Mouse (Mus musculus) lung, embryonic 16.5 days (tissue): Measurements from ENCODE around the gene Dpp6. TPM values are rescaled to one million over a fixed set of nuclear protein-coding genes. Genes with fewer than 3 reads are reported as not detected.

Experiments used
- ATAC-seq: fragments of 200-750 bp; cut with Nextera tagmentation; 2 replicates; pipeline ENCODE4 v1.8.0; 2017; ENCODE audit warnings: low read depth, mild to moderate bottlenecking, moderate library complexity
- H3K27ac ChIP-seq: fragments of 300-500 bp; sonication (generic); 2 replicates; pipeline ENCODE4 v1.5.1; 2014; ENCODE audit warnings: mild to moderate bottlenecking, control low read depth, low read length
- H3K27me3 ChIP-seq: fragments of 300-500 bp; sonication (generic); 2 replicates; pipeline ENCODE4 v1.6.1; 2014; ENCODE audit warnings: low read depth, low read length, mixed read lengths; ENCODE audit not compliant: control insufficient read depth, insufficient read depth
- H3K36me3 ChIP-seq: fragments of 300-500 bp; sonication (generic); 2 replicates; pipeline ENCODE4 v1.6.1; 2014; ENCODE audit warnings: low read length; ENCODE audit not compliant: control insufficient read depth, insufficient read depth
- H3K4me1 ChIP-seq: fragments of 300-500 bp; sonication (generic); replicated peaks from 2 replicates; pipeline ENCODE4 v1.6.1; 2014; ENCODE audit warnings: low read length, mixed read lengths; ENCODE audit not compliant: control insufficient read depth, insufficient read depth
- H3K4me2 ChIP-seq: fragments of 300-500 bp; sonication (generic); 2 replicates; pipeline ENCODE4 v1.6.1; 2014; ENCODE audit warnings: low read depth, low read length, control low read depth
- H3K4me3 ChIP-seq: fragments of 300-500 bp; sonication (generic); 2 replicates; pipeline ENCODE4 v1.5.1; 2014; ENCODE audit warnings: mild to moderate bottlenecking, low read length, control low read depth
- H3K9ac ChIP-seq: fragments of 300-500 bp; sonication (generic); 2 replicates; pipeline ENCODE4 v1.6.1; 2014; ENCODE audit warnings: low read length, control low read depth
- H3K9me3 ChIP-seq: fragments of 300-500 bp; sonication (generic); 2 replicates; pipeline ENCODE4 v1.6.1; 2016; ENCODE audit warnings: low read length; ENCODE audit not compliant: control insufficient read depth
- WGBS: fragments of 180-500 bp; shearing (Covaris S2); extraction: QIAGEN DNeasy Blood & Tissue Kit; methylation state at CpG from one replicate; pipeline ENCODE4 v1.1.7; 2014; 5-methylcytosine and 5-hydroxymethylcytosine counted together
- polyA plus RNA-seq: library from polyadenylated mRNA; unstranded; fragments of >200 nt; fragmentation: Nextera tagmentation; extraction: Ambion mirVana; gene quantifications from 2 replicates; pipeline ENCODE4 v1.2.1, GENCODE M21; 2015

Dpp6 gene
- polyA plus RNA-seq, 1 experiment from 2014 or later, result 0.26 TPM

DNA sequence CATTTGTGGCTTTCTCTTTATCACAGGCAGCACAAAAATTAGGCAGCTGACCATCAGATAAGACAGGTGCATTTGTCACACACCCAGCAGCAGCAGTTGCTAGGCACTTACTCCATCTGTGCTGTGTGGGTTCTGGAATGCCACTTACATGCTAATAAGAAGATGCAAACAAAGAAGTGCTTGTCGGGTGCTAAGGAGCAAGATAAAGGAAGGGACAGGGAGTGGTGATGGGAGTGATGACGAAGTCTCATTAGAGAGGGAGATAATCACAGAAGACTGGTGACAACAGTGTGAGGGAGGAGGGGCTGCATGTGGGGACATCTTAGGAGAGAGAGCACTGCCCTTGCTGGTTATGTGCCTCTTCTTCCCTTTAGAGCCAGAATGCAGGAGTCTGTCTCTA is 174.6 kb downstream of the Dpp6 start:
- Histone ChIP-seq H3K36me3 (no peaks in the 10 kb centered on the region), H3K9me3 (no peaks in the 10 kb centered on the region), H3K4me2 (no peak overlapping the region), H3K27ac (no peak overlapping the region), H3K4me1 (no peaks in the 10 kb centered on the region), H3K27me3 (no peaks in the 10 kb centered on the region), H3K9ac (no peak overlapping the region), H3K4me3 (no peak overlapping the region)
- ATAC-seq, result no peak
- 8% methylated on average over 2 of the region's 2 CpGs for WGBS

DNA sequence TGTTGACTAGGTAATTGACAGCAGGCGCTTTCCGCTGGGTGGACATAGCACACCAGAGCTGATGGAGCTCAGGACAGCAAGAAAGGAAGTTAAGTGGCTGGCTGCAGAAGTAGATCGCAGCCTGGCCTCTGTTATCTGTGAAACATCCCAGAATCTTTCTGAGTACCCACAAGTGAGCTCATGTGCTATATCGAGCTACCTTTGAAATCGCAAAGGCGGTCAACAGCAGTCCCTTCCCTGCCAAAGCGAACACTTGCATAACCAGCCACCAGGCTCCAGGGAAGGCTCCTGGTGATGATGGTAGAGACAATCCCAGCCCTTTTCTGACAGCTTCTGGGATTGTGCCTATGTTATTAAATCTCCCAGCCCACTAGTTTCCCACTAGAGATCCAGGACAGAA is 186.5 kb downstream of the Dpp6 start:
- WGBS, result 89% methylated on average over 7 of the region's 7 CpGs
- no peaks in the 10 kb centered on the region for H3K36me3 ChIP-seq
- no peak overlapping the region for H3K4me2 ChIP-seq
- no peak overlapping the region for H3K4me3 ChIP-seq
- H3K4me1 ChIP-seq, result no peaks in the 10 kb centered on the region
- no peaks in the 10 kb centered on the region for H3K27me3 ChIP-seq
- H3K27ac ChIP-seq, result no peak overlapping the region
- H3K9ac ChIP-seq, result no peak overlapping the region
- ATAC-seq, result no peak
- no peaks in the 10 kb centered on the region for H3K9me3 ChIP-seq

DNA sequence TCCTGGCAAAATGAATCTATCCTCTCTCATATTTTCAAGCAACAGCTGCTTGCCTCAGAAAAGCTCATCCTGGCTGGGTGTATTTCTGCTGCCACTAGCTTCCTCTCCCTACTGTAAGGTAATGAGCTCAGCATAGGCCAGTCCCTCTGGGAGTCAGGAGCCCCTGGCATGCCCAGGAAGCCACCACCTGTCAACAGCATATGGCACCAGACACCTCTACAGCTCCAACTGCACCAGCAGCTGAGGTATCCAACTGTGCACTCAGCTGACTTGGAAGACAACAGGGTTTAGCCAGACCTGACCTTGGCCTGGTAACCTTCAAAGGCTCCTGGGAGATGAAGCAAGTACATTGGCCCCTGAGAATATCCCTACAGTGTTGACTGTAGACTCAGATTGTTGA is 192.2 kb downstream of the Dpp6 start:
- H3K36me3 ChIP-seq, result no peaks in the 10 kb centered on the region
- no peak overlapping the region for H3K9ac ChIP-seq
- H3K27ac ChIP-seq, result no peak overlapping the region
- no peaks in the 10 kb centered on the region for H3K27me3 ChIP-seq
- no peak overlapping the region for H3K4me2 ChIP-seq
- no peaks in the 10 kb centered on the region for H3K4me1 ChIP-seq
- H3K4me3 ChIP-seq, result no peak overlapping the region
- H3K9me3 ChIP-seq, result no peaks in the 10 kb centered on the region
- no peak for ATAC-seq

DNA sequence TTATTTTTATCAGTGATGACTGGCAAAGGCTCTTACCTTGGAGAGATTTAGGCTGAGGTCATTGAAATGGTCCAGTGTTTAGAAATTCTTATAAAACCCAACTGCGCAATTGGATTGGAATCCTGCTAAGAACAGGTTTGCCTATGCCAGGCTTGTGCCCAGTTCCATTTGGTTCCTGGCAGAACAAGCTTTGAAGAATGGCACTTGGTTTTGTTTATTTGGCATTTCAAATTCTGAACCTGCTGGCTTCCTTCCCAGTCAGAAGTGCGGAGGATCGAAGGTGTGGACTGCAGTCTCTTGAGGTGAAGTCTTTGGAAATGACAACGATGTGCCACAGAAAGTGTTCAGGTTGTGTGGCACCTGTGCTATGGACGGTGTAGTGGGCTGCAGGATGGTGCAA is 193.6 kb downstream of the Dpp6 start:
- 68% methylated on average over 5 of the region's 5 CpGs for WGBS
- H3K4me3 ChIP-seq, result no peak overlapping the region
- H3K4me1 ChIP-seq, result no peaks in the 10 kb centered on the region
- no peaks in the 10 kb centered on the region for H3K9me3 ChIP-seq
- H3K27ac ChIP-seq, result no peak overlapping the region
- H3K36me3 ChIP-seq, result no peaks in the 10 kb centered on the region
- ATAC-seq, result no peak
- no peak overlapping the region for H3K9ac ChIP-seq
- no peaks in the 10 kb centered on the region for H3K27me3 ChIP-seq
- H3K4me2 ChIP-seq, result no peak overlapping the region

DNA sequence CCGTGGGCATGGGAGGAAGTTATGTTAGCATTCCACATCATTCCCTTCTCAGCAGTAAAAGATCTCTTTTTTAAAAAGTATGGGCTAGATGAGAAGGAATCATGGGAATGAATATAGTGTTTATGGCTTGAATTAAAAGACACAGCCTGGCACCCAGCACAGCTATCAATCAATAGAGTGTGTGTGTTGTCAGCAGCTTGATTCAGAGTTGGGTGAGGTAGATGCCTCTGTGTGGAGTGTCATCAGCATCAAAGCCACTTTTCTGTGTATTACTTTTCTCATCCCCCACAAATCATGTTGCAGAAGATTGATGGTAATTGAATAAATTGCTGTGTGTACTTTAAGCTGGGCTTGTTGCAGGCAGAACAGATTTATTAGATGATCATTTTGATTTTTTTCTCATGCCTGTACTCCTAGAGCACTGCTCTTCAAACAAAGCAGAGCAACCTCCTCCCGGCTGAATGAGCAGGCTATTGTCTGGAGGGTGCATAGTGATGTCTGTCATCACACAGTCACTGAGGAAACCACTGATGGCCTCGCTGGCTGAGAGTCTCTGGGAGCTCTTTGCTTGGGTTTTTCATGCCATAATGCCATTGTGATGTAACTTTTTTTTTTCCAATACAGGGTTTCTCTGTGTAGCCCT is 201.4 kb downstream of the Dpp6 start:
- H3K9me3 ChIP-seq, result no peaks in the 10 kb centered on the region
- no peak overlapping the region for H3K9ac ChIP-seq
- H3K4me3 ChIP-seq, result no peak overlapping the region
- no peaks in the 10 kb centered on the region for H3K4me1 ChIP-seq
- 42% methylated on average over 3 of the region's 3 CpGs for WGBS
- H3K4me2 ChIP-seq, result no peak overlapping the region
- H3K27ac ChIP-seq, result no peak overlapping the region
- no peak for ATAC-seq
- no peaks in the 10 kb centered on the region for H3K27me3 ChIP-seq
- H3K36me3 ChIP-seq, result no peaks in the 10 kb centered on the region

DNA sequence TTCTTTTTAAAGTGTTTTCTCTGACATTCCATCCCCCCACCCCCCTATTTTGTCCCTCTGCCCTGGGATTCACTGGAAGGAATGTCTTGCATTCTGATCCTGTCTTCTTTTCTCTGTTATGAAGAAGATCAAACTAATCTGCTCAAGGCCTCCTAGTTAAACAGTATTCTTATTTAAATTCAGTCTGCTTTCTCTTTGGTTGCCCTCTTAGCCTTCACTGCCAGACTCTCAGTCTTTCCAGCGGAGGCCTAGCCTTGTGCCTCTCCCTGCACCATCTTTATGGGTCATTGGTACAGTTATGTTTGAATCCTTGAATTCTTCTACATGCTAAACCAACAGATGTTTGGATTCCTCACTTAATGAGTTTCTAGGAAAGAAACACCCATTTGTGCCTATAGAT is 211.6 kb downstream of the Dpp6 start:
- H3K27ac ChIP-seq, result no peak overlapping the region
- no peak for ATAC-seq
- no peaks in the 10 kb centered on the region for H3K27me3 ChIP-seq
- H3K9me3 ChIP-seq, result no peaks in the 10 kb centered on the region
- H3K4me1 ChIP-seq, result no peaks in the 10 kb centered on the region
- 63% methylated on average over 1 of the region's 1 CpGs for WGBS
- H3K9ac ChIP-seq, result no peak overlapping the region
- no peak overlapping the region for H3K4me2 ChIP-seq
- H3K36me3 ChIP-seq, result no peaks in the 10 kb centered on the region
- H3K4me3 ChIP-seq, result no peak overlapping the region

DNA sequence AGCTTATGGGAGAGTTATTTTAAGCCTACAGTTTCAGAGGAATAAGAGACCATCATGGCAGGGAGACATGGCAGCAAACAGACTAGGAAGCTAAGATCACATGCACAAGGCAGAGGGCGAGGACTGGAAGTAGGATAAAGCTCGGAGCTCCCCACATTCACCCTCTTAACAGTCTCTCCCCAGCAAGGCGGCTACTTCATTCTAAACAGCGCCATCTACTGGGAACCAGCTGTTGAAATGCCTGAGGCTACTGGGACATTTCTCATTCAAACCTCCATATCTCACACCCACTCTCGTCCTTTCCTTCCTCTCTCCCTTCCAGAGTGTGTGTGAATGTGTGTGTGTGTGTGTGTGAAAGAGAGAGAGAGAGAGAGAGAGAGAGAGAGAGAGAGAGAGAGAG is 212.8 kb downstream of the Dpp6 start:
- no peaks in the 10 kb centered on the region for H3K27me3 ChIP-seq
- no peak overlapping the region for H3K27ac ChIP-seq
- H3K9me3 ChIP-seq, result no peaks in the 10 kb centered on the region
- no peaks in the 10 kb centered on the region for H3K36me3 ChIP-seq
- ATAC-seq, result no peak
- H3K9ac ChIP-seq, result no peak overlapping the region
- no peaks in the 10 kb centered on the region for H3K4me1 ChIP-seq
- no peak overlapping the region for H3K4me2 ChIP-seq
- WGBS, result 10% methylated on average over 5 of the region's 5 CpGs
- H3K4me3 ChIP-seq, result no peak overlapping the region

DNA sequence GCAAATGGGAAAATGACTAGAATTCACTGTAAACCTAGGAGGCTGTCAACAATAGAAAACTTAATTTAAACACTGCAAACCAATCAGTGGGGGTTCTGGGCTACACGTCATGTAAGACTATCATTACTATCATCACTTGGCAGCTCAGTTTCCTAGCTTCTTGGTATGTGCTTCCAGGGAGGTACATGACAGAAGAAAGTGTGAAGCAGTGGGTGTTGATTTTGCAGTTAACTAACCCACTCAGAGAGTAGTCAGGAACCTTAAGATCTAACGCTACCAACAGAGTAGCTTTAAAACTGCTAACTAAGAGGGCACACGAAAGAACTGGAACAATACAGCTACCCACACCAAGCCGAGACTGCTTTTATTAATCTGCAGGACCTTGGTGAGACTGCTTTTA is 217.9 kb downstream of the Dpp6 start:
- no peak overlapping the region for H3K9ac ChIP-seq

DNA sequence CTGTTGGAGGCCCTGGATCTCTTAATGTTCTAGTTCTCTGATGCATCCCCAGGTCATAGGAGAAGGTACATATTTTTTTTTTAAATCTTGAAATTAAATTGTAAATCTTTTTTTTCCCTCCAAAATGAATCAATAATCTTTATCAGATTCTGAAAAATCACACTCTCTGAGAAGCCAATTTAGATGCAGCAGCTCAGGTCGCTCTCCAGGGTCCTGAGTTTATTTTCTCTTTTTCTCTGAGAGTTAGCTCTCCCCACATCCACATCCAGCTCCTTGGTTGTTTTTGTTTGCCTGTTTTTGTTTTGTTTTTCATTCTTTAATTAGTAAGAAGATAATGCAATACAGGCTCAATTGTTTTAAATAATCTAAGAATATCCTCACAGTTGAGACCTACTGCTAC is 218.3 kb downstream of the Dpp6 start:
- ATAC-seq, result no peak
- Histone ChIP-seq H3K9me3 (no peaks in the 10 kb centered on the region), H3K4me1 (no peaks in the 10 kb centered on the region), H3K4me3 (no peak overlapping the region), H3K9ac (no peak overlapping the region), H3K36me3 (no peaks in the 10 kb centered on the region), H3K27ac (no peak overlapping the region), H3K27me3 (no peaks in the 10 kb centered on the region), H3K4me2 (no peak overlapping the region)
- WGBS, result 28% methylated on average over 1 of the region's 1 CpGs

More for the DNA sequence above, 217.9 kb downstream of the Dpp6 start:
- no peaks in the 10 kb centered on the region for H3K36me3 ChIP-seq
- ATAC-seq, result no peak
- no peaks in the 10 kb centered on the region for H3K27me3 ChIP-seq
- H3K4me3 ChIP-seq, result no peak overlapping the region
- no peaks in the 10 kb centered on the region for H3K9me3 ChIP-seq
- no peak overlapping the region for H3K4me2 ChIP-seq
- no peaks in the 10 kb centered on the region for H3K4me1 ChIP-seq
- no peak overlapping the region for H3K27ac ChIP-seq
- WGBS, result 60% methylated on average over 4 of the region's 4 CpGs

DNA sequence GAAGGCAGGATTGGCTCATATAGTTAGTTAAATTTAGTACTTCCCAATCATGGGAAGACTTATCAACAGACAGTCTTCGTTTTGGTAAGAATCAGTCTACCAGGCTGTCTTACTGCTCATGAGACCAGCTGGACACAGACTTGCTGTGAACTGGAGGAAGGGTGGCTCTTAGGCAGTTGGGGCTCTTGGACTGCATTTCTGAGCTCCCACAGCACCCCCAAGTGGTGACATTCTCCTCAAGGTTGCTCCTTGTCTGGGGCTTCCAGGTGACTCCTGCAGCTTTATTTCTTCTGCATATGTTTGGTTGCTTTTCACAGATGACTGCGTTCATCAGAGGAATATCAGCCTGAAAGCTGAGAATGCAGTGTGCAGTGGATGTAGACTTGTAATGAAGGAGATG is 218.9 kb downstream of the Dpp6 start:
- Histone ChIP-seq H3K4me2 (no peak overlapping the region), H3K4me1 (no peaks in the 10 kb centered on the region), H3K36me3 (no peaks in the 10 kb centered on the region), H3K27ac (no peak overlapping the region), H3K27me3 (no peaks in the 10 kb centered on the region), H3K4me3 (no peak overlapping the region), H3K9me3 (no peaks in the 10 kb centered on the region), H3K9ac (no peak overlapping the region)
- ATAC-seq, result no peak
- WGBS, result 31% methylated on average over 2 of the region's 2 CpGs
